Mouse (Mus musculus): Measurements from ENCODE around the gene Acap2. TPM values are rescaled to one million over a fixed set of nuclear protein-coding genes. Genes with fewer than 3 reads are reported as not detected.
A peak's percentile ranks its signal among the peaks of the same experiment; 100 is the strongest.

Gene Acap2
- polyA plus RNA-seq, 1 experiment: 9.2 TPM

DNA sequence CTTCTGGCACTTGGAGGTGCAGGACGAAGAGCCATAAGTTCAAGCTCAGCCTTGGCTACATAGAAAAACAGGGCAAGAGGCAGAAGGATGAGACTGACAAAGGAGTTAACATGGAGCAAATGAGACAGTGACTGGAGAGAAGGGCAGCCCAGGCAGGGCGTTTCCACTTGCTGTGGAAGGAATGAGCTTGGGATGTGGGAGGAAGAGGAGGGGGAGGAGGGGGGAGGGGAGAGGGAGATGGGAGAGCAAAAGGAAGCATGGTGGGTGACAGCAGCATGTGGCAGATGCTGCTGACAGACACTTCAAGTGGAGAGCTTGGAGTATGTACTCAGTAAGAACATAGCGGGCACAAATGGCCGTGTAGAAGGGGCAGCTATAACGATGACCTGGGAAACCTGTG lies 37.2 kb upstream of the Acap2 start:
- Histone ChIP-seq H3K4me1 (ENCODE audit: control insufficient read depth, insufficient read depth, insufficient read length) (peaks cover 12% of the 10 kb centered on the region; the same call in 1 of the 2 replicates), H3K27me3 (ENCODE audit: control insufficient read depth, insufficient read depth, low read length) (no peaks in the 10 kb centered on the region), H3K4me3 (ENCODE audit: extremely low read depth, insufficient read depth, insufficient read length) (no peak overlapping the region), H3K27ac (ENCODE audit: insufficient read depth, low read length) (no peak overlapping the region), H3K36me3 (ENCODE audit: control insufficient read depth, insufficient read depth, low read length) (no peaks in the 10 kb centered on the region)
- WGBS: 96% methylated on average over 5 of the region's 5 CpGs
- TF ChIP-seq POLR2A (IDR thresholded peaks at IDR 0.05; ENCODE audit: low read depth, low read length) (no peak), CTCF (IDR thresholded peaks at IDR 0.05; ENCODE audit: extremely low read depth, insufficient read depth, insufficient read length, insufficient replicate concordance) (no peak)
- no peak for DNase-seq (ENCODE audit: low read depth in 1 of 2, low spot score in 2 of 2)

- peaks cover 13% of the 10 kb centered on the region; the same call in 1 of the 2 replicates for H3K4me1 ChIP-seq (ENCODE audit: control insufficient read depth, insufficient read depth, insufficient read length)
- H3K4me3 ChIP-seq (ENCODE audit: extremely low read depth, insufficient read depth, insufficient read length): peak overlapping the region; percentile 55
- H3K27ac ChIP-seq (ENCODE audit: insufficient read depth, low read length): peak overlapping the region; percentile 20; the same call in 1 of the 2 replicates
- no peak for TF ChIP-seq CTCF (IDR thresholded peaks at IDR 0.05; ENCODE audit: extremely low read depth, insufficient read depth, insufficient read length, insufficient replicate concordance)
- TF ChIP-seq POLR2A (IDR thresholded peaks at IDR 0.05; ENCODE audit: low read depth, low read length): no peak
- 5% methylated on average over 18 of the region's 18 CpGs for WGBS
- no peaks in the 10 kb centered on the region for H3K27me3 ChIP-seq (ENCODE audit: control insufficient read depth, insufficient read depth, low read length)
- no peaks in the 10 kb centered on the region for H3K36me3 ChIP-seq (ENCODE audit: control insufficient read depth, insufficient read depth, low read length)
- DNase-seq (ENCODE audit: low read depth in 1 of 2, low spot score in 2 of 2): peak in 1 of 2 experiments; percentile 30
Measured at GRCm38 (mm10) chr16:31235457-31236310, 34.6 kb upstream of the Acap2 start.

DNA sequence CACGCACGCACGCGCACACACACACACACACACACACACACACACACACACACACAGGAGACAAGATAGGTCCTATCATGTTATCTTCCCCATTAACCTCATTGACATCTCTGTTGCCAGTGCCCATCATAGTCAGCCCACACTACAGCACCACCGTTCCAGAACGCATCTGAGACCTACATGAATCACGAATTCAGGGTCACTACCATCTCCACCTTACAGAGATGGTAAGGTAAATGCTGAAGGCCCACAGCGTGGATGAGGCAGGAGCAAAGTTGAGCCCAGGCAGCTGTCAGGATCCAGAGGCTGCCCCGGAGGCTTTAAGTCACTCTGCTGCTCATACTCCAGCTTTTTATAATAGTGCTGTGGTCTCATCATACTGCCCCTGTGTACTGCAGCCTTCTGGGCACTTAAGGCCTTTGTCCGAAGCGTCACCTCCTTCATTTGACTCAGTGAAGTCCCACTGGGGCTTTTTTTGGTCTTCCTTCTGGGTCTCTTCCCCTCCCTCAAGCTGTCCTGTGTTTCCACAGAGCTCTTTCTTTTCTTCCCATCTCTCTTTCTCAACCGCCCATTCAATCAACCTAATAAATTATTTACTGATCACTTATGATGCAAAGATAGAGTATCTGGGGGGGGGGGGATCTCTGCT lies 33.9 kb upstream of the Acap2 start:
- DNase-seq (ENCODE audit: low read depth in 1 of 2, low spot score in 2 of 2): no peak
- Histone ChIP-seq H3K36me3 (ENCODE audit: control insufficient read depth, insufficient read depth, low read length) (no peaks in the 10 kb centered on the region), H3K4me3 (ENCODE audit: extremely low read depth, insufficient read depth, insufficient read length) (no peak overlapping the region), H3K4me1 (ENCODE audit: control insufficient read depth, insufficient read depth, insufficient read length) (peaks cover 13% of the 10 kb centered on the region; the same call in 1 of the 2 replicates), H3K27ac (ENCODE audit: insufficient read depth, low read length) (peak overlapping the region; percentile 50; the same call in 1 of the 2 replicates), H3K27me3 (ENCODE audit: control insufficient read depth, insufficient read depth, low read length) (no peaks in the 10 kb centered on the region)
- TF ChIP-seq POLR2A (IDR thresholded peaks at IDR 0.05; ENCODE audit: low read depth, low read length) (no peak), CTCF (IDR thresholded peaks at IDR 0.05; ENCODE audit: extremely low read depth, insufficient read depth, insufficient read length, insufficient replicate concordance) (no peak)
- 81% methylated on average over 12 of the region's 12 CpGs for WGBS

- no peak overlapping the region for H3K4me3 ChIP-seq (ENCODE audit: extremely low read depth, insufficient read depth, insufficient read length)
- H3K4me1 ChIP-seq (ENCODE audit: control insufficient read depth, insufficient read depth, insufficient read length): peaks cover 13% of the 10 kb centered on the region; the same call in 1 of the 2 replicates
- TF ChIP-seq CTCF (IDR thresholded peaks at IDR 0.05; ENCODE audit: extremely low read depth, insufficient read depth, insufficient read length, insufficient replicate concordance): no peak
- no peak for DNase-seq (ENCODE audit: low read depth in 1 of 2, low spot score in 2 of 2)
- H3K27ac ChIP-seq (ENCODE audit: insufficient read depth, low read length): peak overlapping the region; percentile 50
- 4% methylated on average over 3 of the region's 3 CpGs for WGBS
- no peaks in the 10 kb centered on the region for H3K27me3 ChIP-seq (ENCODE audit: control insufficient read depth, insufficient read depth, low read length)
- H3K36me3 ChIP-seq (ENCODE audit: control insufficient read depth, insufficient read depth, low read length): no peaks in the 10 kb centered on the region
Measured at GRCm38 (mm10) chr16:31234356-31234755, 33.3 kb upstream of the Acap2 start.

DNA sequence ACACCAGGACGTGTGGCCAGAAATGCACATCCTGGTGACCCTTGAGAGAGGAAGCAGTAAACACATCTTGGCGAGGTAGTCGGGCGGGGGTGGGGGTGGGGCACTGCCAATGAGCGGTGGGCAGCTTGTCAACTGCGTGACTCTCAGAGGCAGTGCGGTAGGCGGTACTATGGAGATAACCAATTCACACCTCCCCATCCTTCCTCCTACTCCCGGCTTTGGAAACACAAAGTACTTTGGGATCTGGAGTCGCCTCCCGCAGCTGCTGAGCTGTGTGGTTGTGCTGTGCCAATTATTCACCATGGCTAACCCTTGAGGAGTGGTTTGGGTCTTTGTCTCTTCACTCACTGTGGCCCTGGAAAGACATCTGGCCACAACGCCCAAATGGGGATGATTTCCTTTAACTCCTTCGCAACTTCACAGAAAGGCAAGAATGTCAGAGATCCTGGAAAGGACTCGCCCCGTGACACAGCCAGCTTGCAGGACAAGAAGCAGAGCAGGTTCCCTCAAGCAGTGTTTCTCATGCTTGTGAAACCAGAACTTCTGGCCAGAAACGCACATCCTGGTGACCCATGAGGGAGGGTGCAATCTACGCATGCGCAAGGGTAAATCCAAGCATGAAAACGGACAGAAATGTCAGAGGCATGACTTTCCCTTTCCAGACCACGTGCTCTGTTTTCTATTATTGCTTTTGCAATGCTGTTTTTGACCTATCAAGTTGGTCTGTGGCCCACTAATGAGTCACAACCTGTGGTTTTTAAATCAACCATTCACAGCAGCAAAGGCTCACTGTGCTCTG lies 32.7 kb upstream of the Acap2 start:
- TF ChIP-seq POLR2A (IDR thresholded peaks at IDR 0.05; ENCODE audit: low read depth, low read length) (no peak; the same call in 1 of the 2 replicates), CTCF (IDR thresholded peaks at IDR 0.05; ENCODE audit: extremely low read depth, insufficient read depth, insufficient read length, insufficient replicate concordance) (no peak)
- peak overlapping the region; percentile 26 for H3K4me3 ChIP-seq (ENCODE audit: extremely low read depth, insufficient read depth, insufficient read length)
- 4% methylated on average over 20 of the region's 20 CpGs for WGBS
- DNase-seq (ENCODE audit: low read depth in 1 of 2, low spot score in 2 of 2): peak; percentile 69 to 72
- H3K27me3 ChIP-seq (ENCODE audit: control insufficient read depth, insufficient read depth, low read length): no peaks in the 10 kb centered on the region
- peak overlapping the region; percentile 60 for H3K27ac ChIP-seq (ENCODE audit: insufficient read depth, low read length)
- no peaks in the 10 kb centered on the region for H3K36me3 ChIP-seq (ENCODE audit: control insufficient read depth, insufficient read depth, low read length)
- H3K4me1 ChIP-seq (ENCODE audit: control insufficient read depth, insufficient read depth, insufficient read length): peaks cover 13% of the 10 kb centered on the region; the same call in 1 of the 2 replicates

DNA sequence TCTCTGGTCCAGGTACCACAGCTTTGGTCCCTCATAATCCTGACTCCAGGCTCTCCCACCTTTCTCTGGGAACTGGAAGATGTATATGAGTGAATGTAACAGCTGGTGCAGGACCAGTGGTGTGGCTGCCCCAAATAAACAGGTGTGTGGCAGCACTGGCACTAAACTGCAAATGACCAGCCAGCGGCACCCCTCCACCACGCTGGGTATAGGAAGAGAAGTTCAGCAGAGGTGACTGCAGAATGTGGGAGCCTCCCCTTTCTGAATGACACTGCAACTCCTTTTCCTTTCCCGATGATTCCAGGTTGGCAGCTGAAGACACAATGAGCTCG lies 32.1 kb upstream of the Acap2 start:
- peaks cover 13% of the 10 kb centered on the region; the same call in 1 of the 2 replicates for H3K4me1 ChIP-seq (ENCODE audit: control insufficient read depth, insufficient read depth, insufficient read length)
- no peak for TF ChIP-seq POLR2A (IDR thresholded peaks at IDR 0.05; ENCODE audit: low read depth, low read length)
- no peak for TF ChIP-seq CTCF (IDR thresholded peaks at IDR 0.05; ENCODE audit: extremely low read depth, insufficient read depth, insufficient read length, insufficient replicate concordance)
- DNase-seq (ENCODE audit: low read depth in 1 of 2, low spot score in 2 of 2): no peak
- H3K27me3 ChIP-seq (ENCODE audit: control insufficient read depth, insufficient read depth, low read length): no peaks in the 10 kb centered on the region
- peak overlapping the region; percentile 26; the same call in 1 of the 2 replicates for H3K4me3 ChIP-seq (ENCODE audit: extremely low read depth, insufficient read depth, insufficient read length)
- 17% methylated on average over 4 of the region's 4 CpGs for WGBS
- H3K27ac ChIP-seq (ENCODE audit: insufficient read depth, low read length): no peak overlapping the region
- H3K36me3 ChIP-seq (ENCODE audit: control insufficient read depth, insufficient read depth, low read length): no peaks in the 10 kb centered on the region
